Mouse (Mus musculus): ENCODE data around the gene Sod2.
"Not testable (repeated sequence)": the region's sequence is repeated elsewhere in the genome, so short reads cannot be mapped to it uniquely, and the experiment has no call there.

- TF ChIP-seq ZC3H11A (IDR thresholded peaks at IDR 0.05; ENCODE audit: borderline replicate concordance, low read depth, low read length); HCFC1 (IDR thresholded peaks at IDR 0.05; ENCODE audit: borderline replicate concordance, insufficient read depth, low read length); CHD2 (IDR thresholded peaks at IDR 0.05; ENCODE audit: low read depth, low read length); MAFK (IDR thresholded peaks at IDR 0.05; ENCODE audit: insufficient read depth, low read depth, low read length); ZNF384 (IDR thresholded peaks at IDR 0.05; ENCODE audit: low read depth, low read length): not testable (repeated sequence)
Observed at GRCm38 (mm10) chr17:13002243-13002642, 4.4 kb upstream of the Sod2 start.

All from ES-E14 (cell line).